Mouse (Mus musculus) neutrophil, adult 83 days (primary cell): Measurements from ENCODE around the gene Kdm2a. TPM values are rescaled to one million over a fixed set of nuclear protein-coding genes. Genes with fewer than 3 reads are reported as not detected.

Experiments
- total RNA-seq, 2 experiments: library from RNA; stranded (reverse); gene quantifications; one replicate each; pipeline ENCODE4 v1.2.4; 2023

Kdm2a gene
- total RNA-seq = 100 to 1,000 TPM in 1 of 2 experiments, 10 to 100 TPM in 1; 90.4 to 121 TPM

GRCm38 (mm10) chr19:4397798-4398629 is at the start of gene Kdm2a:
TSS of gene Kdm2a (minus strand) at chr19:4398285.

GRCm38 (mm10) chr19:4439161-4439801 is 41.2 kb upstream of the Kdm2a start, which contains the start of gene Rhod:
TSS of gene Rhod (minus strand) at chr19:4439432.

GRCm38 (mm10) chr19:4306190-4306577 is 91.9 kb downstream of the Kdm2a start, which contains the start of gene Grk2:
TSS of gene Grk2 (minus strand) at chr19:4306222.

GRCm38 (mm10) chr19:4282898-4283553 is 115.1 kb downstream of the Kdm2a start, which contains the start of gene Ankrd13d:
TSS of gene Ankrd13d (minus strand) at chr19:4283137.

GRCm38 (mm10) chr19:4268566-4269361 is 129.3 kb downstream of the Kdm2a start, which contains the start of gene Ssh3:
TSS of gene Ssh3 (minus strand) at chr19:4269180.

Other genes starting within 250 kb of the Kdm2a start
- gene Coro1b, start 249.7 kb downstream of the Kdm2a start, total RNA-seq = 100 to 1,000 TPM; 186 to 201 TPM
- 10 to 100 TPM in 1 of 2 experiments, 1 to 10 TPM in 1; 8.0 to 11.7 TPM for gene Ptprcap, start 244.7 kb downstream of the Kdm2a start, total RNA-seq
- 10 to 100 TPM; 43.1 to 43.8 TPM for gene Rps6kb2, start 234.9 kb downstream of the Kdm2a start, total RNA-seq
- gene Carns1, start 222.8 kb downstream of the Kdm2a start, total RNA-seq = 10 to 100 TPM; 24.4 to 28.9 TPM
- gene Tbc1d10c, start 207.0 kb downstream of the Kdm2a start, total RNA-seq = 100 to 1,000 TPM; 110 to 127 TPM
- gene Ppp1ca, start 206.2 kb downstream of the Kdm2a start, total RNA-seq = 100 to 1,000 TPM; 420 to 454 TPM
- 10 to 100 TPM; 30.2 to 36.5 TPM for gene Rad9a, start 196.6 kb downstream of the Kdm2a start, total RNA-seq
- gene Clcf1, start 184.0 kb downstream of the Kdm2a start, total RNA-seq = 1 to 10 TPM; 2.4 to 2.8 TPM
- gene AC109138.7, start 183.9 kb downstream of the Kdm2a start, total RNA-seq = not detected
- gene Pold4, start 166.4 kb downstream of the Kdm2a start, total RNA-seq = 10 to 100 TPM; 55.9 to 59.1 TPM
- 10 to 100 TPM; 29.4 to 30.5 TPM for gene Ssh3, start 129.1 kb downstream of the Kdm2a start, total RNA-seq
- gene Ankrd13d, start 115.1 kb downstream of the Kdm2a start, total RNA-seq = 10 to 100 TPM; 30.7 to 42.6 TPM
- gene Grk2, start 92.1 kb downstream of the Kdm2a start, total RNA-seq = 100 to 1,000 TPM; 416 to 479 TPM
- gene Rhod, start 41.1 kb upstream of the Kdm2a start, total RNA-seq = not detected
- not detected for gene Syt12, start 79.2 kb upstream of the Kdm2a start, total RNA-seq
- gene 2010003K11Rik, start 100.3 kb upstream of the Kdm2a start, total RNA-seq = not detected
- gene Pcx, start 112.2 kb upstream of the Kdm2a start, total RNA-seq = 1 to 10 TPM; 6.3 to 9.4 TPM
- under 1 TPM; 0.44 to 0.62 TPM for gene Lrfn4, start 217.4 kb upstream of the Kdm2a start, total RNA-seq
- gene Rce1, start 227.4 kb upstream of the Kdm2a start, total RNA-seq = 10 to 100 TPM; 13.8 to 16.1 TPM